Mouse (Mus musculus) gastrocnemius, postnatal 25 days (tissue): Measurements from ENCODE around the gene Ndufs2. TPM values are rescaled to one million over a fixed set of nuclear protein-coding genes. Genes with fewer than 3 reads are reported as not detected.

Experiments used
- DNase-seq: peaks from one replicate; pipeline ENCODE4 v3.0.0; 2022
- total RNA-seq, 2 experiments: library from RNA; stranded (reverse); gene quantifications; 1 replicate in 1 of 2; 2 replicates in 1 of 2; pipeline ENCODE4 v1.2.3; 2021

Ndufs2 gene
- total RNA-seq, 2 experiments from 2014 or later = 872 to 1,009 TPM

DNA sequence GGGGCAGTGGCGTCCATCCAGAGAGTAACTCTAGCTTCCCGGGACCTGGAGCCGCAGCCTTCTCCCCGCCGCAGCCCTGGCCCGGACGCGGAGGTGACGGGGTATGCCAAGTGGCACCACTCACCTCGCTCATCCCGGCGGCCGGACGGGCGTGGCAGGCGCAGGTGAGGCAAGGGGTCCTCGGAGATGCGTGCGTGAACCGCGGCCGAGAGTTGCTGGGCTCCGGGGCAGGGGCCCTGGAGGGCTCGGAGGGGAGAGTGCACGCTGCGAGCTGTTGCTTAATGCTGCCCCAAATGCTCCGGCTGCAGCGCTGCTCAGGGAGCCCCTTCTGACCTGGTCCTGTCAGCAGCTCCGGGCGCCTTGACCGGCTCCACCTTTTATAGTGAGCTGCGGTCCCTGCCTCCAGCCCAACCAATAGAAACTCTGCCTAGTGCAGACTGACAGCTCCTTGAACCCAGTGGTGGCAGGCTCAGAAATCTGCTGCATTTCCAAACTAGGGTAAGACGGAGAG, 55.2 kb downstream of the Ndufs2 start, which contains the start of gene Pcp4l1:
TSS of gene Pcp4l1 (minus strand) at position 382 of the 511 bp plus-strand sequence.
- DNase-seq = peak; percentile 64

- DNase-seq = no peak
Observed at GRCm38 (mm10) chr1:171195046-171195822, 56.0 kb downstream of the Ndufs2 start.

DNA sequence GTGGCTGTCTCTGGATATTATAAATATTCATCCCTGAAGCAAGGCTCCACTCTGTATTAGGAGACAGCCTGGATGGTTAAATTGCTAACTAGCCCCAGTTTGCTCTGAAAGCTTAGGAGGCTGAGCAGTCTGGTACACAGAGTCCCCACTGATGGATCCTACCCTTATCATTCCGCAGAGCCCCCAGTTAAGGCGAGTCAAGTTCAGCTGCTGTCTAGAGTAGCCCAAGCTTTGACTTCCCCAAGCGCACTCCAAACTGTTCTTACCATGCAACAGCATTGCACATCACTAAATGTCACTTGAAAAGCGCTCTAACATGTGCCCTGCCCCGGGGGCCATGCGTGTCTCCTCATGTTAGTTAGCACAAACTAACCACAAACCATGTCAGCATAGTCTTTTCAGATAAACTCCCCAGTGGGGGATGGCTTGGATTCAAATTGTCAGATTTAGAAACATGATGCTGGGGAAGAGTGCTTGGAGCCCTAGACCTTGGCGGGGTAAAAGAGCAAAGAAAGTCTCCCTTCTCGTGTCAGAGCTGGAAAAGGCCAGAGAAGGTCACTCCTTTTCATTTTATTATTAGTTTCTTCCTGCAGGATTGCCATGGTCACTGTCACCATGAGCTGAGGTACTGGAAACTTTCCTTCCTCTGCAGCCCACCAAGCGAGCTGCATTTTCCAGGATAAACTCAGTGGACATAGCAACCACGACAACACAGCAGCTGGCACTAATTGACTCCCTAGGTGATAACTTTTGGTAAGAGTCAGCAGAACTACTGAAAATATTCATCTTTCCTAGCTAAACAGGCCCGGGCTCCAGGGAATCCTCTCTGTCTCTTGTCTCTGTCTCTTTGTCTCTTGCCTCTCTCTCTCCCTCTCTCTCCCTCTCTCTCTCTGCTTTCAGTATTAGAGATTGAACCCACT, 57.0 kb downstream of the Ndufs2 start:
- no peak for DNase-seq

DNA sequence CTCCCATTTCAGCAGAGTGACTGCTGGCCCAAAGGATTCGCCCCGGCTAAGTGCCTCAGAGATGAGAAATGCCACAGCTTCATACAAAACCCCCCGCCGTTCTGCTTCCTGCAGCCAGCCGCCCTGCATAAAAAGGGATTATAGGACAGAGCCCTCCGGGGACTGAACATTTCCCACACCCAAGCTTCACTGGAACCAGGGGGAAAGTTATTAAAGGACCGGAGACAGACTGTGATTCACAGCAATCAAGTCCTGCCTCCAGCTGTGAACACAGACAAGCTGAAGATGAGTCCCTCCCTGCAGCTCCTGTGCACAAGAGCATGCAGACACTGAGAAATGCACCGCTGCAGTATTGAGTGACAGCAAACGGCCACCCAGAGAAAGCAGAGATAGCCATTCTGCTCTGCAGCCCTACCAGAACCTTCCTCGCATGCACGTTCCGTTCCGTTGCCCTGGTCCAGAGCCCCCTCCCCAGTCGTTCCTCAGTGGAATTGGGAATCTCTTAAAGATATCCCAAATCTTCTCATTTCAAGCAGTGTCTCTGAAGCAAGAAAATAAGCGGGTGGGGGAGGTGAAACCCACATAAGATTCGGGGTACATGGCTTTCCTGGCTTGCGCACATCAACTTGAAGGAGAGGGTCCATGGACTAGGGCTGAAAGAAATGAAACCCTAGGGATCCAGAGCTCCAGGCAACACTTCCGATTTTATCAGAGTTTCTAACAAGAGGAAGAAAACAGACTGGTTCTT, 57.9 kb downstream of the Ndufs2 start:
- no peak for DNase-seq

GRCm38 (mm10) chr1:171192283-171192682, 58.9 kb downstream of the Ndufs2 start:
- DNase-seq = no peak

- no peak for DNase-seq
Observed at GRCm38 (mm10) chr1:171190832-171191231, 60.4 kb downstream of the Ndufs2 start.

DNA sequence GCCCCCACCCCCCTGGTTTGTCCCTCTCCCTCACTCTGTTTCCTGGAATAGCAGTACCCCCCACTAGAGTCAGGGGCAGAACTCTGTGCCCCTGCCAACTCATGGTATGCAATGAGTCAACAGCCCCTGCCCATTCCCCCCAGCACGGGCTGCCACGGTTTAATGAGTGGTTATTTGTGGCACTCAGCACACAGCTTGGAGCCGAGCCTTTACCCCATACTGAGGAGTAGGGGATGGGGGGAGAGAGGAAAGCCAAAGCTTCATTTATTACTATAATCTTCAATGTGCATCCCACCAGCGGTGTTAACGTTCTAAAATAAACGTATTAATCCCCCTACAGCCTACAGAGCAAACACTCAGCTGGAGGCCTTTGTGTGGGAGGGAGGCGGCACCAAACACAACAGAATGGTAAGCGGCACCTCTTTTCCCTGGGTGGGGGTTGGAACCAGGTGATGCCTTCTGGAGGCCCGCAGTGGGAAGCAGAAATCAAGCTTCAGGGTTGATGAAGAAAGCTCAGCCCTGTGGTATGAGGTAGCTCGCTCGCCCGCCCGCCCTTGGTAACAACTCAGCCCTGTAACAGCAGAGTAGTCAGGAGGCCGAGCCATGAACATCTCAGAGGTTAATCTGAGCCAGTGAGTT, 61.6 kb downstream of the Ndufs2 start:
- no peak for DNase-seq

DNA sequence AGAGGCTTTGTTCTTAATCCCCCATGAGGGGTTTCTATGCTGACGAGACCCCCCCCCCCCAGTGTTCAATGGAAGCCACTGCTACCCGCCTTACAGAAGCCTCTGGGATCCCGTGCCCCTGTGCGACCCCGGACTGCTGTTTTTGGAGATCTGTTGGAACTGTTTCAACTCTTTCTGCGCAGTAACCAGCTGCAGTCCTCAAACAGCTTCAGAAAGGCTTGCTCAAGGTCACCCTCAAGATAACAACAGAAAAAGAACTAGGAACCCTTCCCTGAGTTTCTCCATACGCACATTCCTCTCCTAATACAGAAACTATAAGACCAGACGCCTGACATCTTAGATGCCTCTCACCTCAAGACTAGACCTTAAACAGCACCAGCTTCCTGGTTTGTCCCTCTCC, 62.1 kb downstream of the Ndufs2 start:
- no peak for DNase-seq

GRCm38 (mm10) chr1:171187851-171188700, 63.1 kb downstream of the Ndufs2 start:
- no peak for DNase-seq

DNA sequence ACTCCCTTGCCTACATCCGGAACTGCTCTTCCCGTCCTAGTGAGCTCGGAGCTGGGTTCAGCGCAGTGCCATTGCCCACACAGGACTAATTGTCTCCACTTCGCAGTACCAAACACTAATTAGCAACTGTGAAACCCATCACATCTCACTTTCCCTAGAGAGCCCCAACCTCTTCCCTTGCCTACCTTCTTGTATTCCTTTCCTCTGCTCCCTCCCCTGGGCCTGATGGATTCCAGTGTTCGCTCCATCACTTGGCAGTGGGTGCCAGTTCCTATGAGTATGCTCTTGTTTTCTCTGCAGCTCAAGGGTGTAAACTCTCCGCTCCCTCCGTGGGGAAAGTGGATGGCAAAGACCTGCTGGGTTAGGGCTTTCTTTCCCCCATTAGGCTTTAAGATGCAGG, 65.5 kb downstream of the Ndufs2 start:
- DNase-seq = no peak

Other genes with a start within 250 kb of the Ndufs2 start
- not detected for gene Fcgr4, start 232.5 kb downstream of the Ndufs2 start, total RNA-seq
- gene Fcgr3, start 186.5 kb downstream of the Ndufs2 start, total RNA-seq = 1 to 10 TPM; 3.7 to 4.6 TPM
- gene Cfap126, start 137.5 kb downstream of the Ndufs2 start, total RNA-seq = 1 to 10 TPM in 1 of 2 experiments, under 1 TPM in 1; 0.69 to 1.2 TPM
- gene Sdhc, start 100.8 kb downstream of the Ndufs2 start, total RNA-seq = 100 to 1,000 TPM; 692 to 785 TPM
- gene Mpz, start 100.7 kb downstream of the Ndufs2 start, total RNA-seq = 100 to 1,000 TPM in 1 of 2 experiments, 10 to 100 TPM in 1; 99.1 to 120 TPM
- 10 to 100 TPM; 15.0 to 48.8 TPM for gene Pcp4l1, start 55.1 kb downstream of the Ndufs2 start, total RNA-seq
- gene Nr1i3, start 37.4 kb downstream of the Ndufs2 start, total RNA-seq = not detected
- gene Tomm40l, start 28.9 kb downstream of the Ndufs2 start, total RNA-seq = 10 to 100 TPM; 52.0 to 52.5 TPM
- not detected for gene Apoa2, start 26.3 kb downstream of the Ndufs2 start, total RNA-seq
- 1 to 10 TPM; 3.2 to 3.9 TPM for gene Fcer1g, start 17.0 kb downstream of the Ndufs2 start, total RNA-seq
- gene Adamts4, start 967 bp downstream of the Ndufs2 start, total RNA-seq = 1 to 10 TPM in 1 of 2 experiments, under 1 TPM in 1; 0.43 to 1.4 TPM
- gene B4galt3, start 18.9 kb upstream of the Ndufs2 start, total RNA-seq = 1 to 10 TPM; 8.6 to 9.8 TPM
- 10 to 100 TPM in 1 of 2 experiments, 1 to 10 TPM in 1; 9.4 to 11.6 TPM for gene Ppox, start 29.8 kb upstream of the Ndufs2 start, total RNA-seq
- 10 to 100 TPM; 14.2 to 15.7 TPM for gene Usp21, start 36.6 kb upstream of the Ndufs2 start, total RNA-seq
- 10 to 100 TPM; 70.9 to 80.8 TPM for gene Ufc1, start 43.6 kb upstream of the Ndufs2 start, total RNA-seq
- gene Dedd, start 77.8 kb upstream of the Ndufs2 start, total RNA-seq = 10 to 100 TPM; 26.4 to 29.6 TPM
- gene Nit1, start 94.3 kb upstream of the Ndufs2 start, total RNA-seq = 10 to 100 TPM; 21.8 to 21.9 TPM
- 10 to 100 TPM; 85.5 to 89.0 TPM for gene Pfdn2, start 94.3 kb upstream of the Ndufs2 start, total RNA-seq
- gene Klhdc9, start 109.4 kb upstream of the Ndufs2 start, total RNA-seq = not detected
- not detected for gene Nectin4, start 118.7 kb upstream of the Ndufs2 start, total RNA-seq
- under 1 TPM; 0.49 to 0.86 TPM for gene Arhgap30, start 137.6 kb upstream of the Ndufs2 start, total RNA-seq
- gene Usf1, start 159.9 kb upstream of the Ndufs2 start, total RNA-seq = 10 to 100 TPM; 24.6 to 25.2 TPM
- 1 to 10 TPM in 1 of 2 experiments, under 1 TPM in 1; 0.95 to 1.3 TPM for gene Tstd1, start 167.5 kb upstream of the Ndufs2 start, total RNA-seq
- 1 to 10 TPM; 6.2 to 6.9 TPM for gene F11r, start 186.1 kb upstream of the Ndufs2 start, total RNA-seq